Mouse (Mus musculus): ENCODE data around the gene Plpp7. TPM values are rescaled to one million over a fixed set of nuclear protein-coding genes. Genes with fewer than 3 reads are reported as not detected.

The Plpp7 gene
- polyA plus RNA-seq, 1 experiment = 4.6 TPM

DNA sequence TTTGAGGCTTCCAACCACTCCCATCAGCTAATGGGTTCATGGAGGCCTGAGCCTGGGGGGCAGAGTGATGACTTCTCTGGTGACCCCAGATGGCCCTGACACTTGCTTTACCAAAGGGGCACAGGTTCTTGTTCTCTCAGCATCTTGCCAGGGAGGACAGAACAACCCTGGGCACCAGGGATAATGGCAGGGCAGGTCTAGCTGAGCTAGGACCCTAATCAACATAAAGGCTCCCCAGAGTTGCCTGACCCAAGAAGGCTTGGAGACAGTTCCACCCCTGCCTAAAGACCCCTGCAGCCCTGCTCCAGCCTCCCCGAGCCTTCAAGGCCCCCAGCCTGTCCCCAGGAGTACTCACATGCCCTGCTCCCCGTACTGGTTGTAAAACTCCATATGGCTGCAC is 13.1 kb upstream of the Plpp7 start:
- peak overlapping the region; percentile 97 for H3K4me3 ChIP-seq (ENCODE audit: insufficient read depth, low read depth, low read length)
- H3K27ac ChIP-seq (replicated peaks; ENCODE audit: low read depth, low read length) = peak overlapping the region; percentile 54; the same call in 1 of the 2 replicates
- peaks cover 18% of the 10 kb centered on the region for H3K4me1 ChIP-seq (ENCODE audit: control insufficient read depth, insufficient read depth, insufficient read length, low read length)

DNA sequence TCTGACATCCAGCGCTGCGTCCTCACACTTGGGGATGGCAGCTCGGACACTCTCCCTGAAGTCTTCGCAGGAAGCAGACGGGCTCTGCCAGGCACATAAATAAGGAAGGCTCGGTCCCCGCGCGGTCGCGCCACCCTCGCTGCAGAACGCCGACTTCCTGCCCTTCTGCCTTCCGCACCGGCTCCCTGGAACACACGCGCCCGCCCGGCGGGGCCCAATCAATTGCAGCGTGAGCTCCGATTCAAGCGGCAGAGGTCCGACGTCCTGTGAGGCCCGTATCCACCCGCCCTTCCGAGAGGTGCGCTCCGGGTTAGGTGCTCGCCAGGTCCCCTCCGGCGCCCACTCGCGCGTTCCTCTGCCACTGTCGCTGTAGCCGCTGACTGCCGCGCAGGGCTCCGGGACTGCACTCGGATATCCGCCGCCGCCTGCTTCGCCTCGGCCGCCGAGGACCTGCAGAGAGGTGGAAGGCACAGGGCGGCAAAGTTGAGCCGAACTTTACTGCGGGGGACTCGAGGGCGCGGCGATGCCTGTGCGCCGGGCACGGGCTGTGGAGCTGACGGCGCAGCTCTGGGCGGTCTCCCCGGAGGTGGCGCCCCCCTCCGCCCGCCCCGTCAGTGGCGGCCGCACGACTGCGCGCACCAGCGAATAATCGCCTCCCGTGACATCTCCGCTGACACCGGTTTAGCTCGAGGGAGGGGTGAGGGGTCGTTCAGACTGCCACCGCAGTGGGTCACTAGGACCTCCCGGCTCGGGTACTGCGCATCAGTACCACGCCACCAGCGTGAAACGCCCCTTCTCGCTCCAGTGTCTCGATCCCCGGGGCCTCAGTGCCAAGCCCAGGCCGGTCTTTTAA is 11.9 kb upstream of the Plpp7 start:
- Histone ChIP-seq H3K27ac (replicated peaks; ENCODE audit: low read depth, low read length) (peak overlapping the region; percentile 47; the same call in 1 of the 2 replicates), H3K4me1 (ENCODE audit: control insufficient read depth, insufficient read depth, insufficient read length, low read length) (peaks cover 12% of the 10 kb centered on the region), H3K4me3 (ENCODE audit: insufficient read depth, low read depth, low read length) (peak overlapping the region; percentile 97)

DNA sequence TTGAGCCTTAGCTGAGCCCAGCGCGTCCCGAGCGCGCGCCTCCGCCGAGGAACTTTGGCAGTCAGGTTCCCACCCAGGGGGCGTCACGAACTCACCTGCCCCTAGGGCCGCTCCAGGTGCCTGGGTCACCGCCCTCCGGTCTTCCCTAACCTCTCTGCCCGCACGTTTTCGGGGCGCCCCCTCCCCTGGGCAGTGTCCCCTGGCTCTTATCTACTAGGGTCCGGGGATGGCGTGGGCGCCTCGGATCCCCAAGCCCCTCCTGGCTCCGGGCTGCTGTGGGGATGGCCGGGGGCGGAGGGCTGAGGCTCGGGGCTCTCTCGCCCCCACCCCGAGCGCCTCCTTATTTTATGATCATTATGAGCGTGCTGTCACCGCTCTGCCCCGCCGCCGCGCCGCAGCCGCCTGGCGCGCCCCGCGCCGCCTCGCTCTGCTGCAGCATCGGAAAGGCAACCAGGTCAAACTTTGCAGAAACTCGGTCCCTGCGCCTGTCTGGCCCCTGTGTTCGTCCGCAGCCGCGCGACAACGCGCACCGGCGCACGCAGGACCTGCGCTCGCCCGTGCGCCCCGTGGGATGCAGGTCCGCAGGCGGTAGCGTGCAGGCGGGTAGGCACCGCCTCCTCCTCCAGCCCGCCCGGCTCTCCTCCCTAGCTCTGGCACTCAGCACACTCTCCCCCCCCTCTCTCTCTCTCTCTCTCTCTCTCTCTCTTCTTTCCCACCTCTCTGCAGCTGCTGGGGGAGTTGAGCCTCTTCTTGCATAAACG is 11.0 kb upstream of the Plpp7 start, which contains the start of gene Fam78a:
Fam78a (minus strand) TSS at position 747 of the 761 bp plus-strand sequence.
- peak within 1 kb of the TSS; percentile 97 for H3K4me3 ChIP-seq (ENCODE audit: insufficient read depth, low read depth, low read length)
- H3K27ac ChIP-seq (replicated peaks; ENCODE audit: low read depth, low read length) = no peak within 1 kb of the TSS
- H3K4me1 ChIP-seq (ENCODE audit: control insufficient read depth, insufficient read depth, insufficient read length, low read length) = peaks cover 7% of the 10 kb centered on the region

DNA sequence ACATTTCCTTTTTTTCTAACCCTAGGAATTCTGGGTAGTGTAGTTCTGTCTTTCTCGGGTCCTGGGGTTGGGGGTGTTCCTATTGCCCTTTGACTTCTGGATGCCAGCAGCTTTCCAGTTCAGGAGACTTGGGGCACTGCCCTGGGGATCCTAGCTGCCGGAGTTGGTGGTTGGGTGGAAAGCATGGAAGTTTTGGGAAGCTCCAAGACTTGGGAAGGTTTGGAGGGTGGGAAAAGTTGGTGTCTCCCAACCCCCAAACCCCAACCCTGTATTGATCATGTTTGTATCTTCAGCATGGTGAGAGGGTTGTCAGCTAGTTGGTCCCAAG is 10.5 kb upstream of the Plpp7 start:
- H3K27ac ChIP-seq (replicated peaks; ENCODE audit: low read depth, low read length) = no peak overlapping the region
- H3K4me1 ChIP-seq (ENCODE audit: control insufficient read depth, insufficient read depth, insufficient read length, low read length) = peaks cover 5% of the 10 kb centered on the region; the same call in 1 of the 2 replicates
- H3K4me3 ChIP-seq (ENCODE audit: insufficient read depth, low read depth, low read length) = peak overlapping the region; percentile 97

DNA sequence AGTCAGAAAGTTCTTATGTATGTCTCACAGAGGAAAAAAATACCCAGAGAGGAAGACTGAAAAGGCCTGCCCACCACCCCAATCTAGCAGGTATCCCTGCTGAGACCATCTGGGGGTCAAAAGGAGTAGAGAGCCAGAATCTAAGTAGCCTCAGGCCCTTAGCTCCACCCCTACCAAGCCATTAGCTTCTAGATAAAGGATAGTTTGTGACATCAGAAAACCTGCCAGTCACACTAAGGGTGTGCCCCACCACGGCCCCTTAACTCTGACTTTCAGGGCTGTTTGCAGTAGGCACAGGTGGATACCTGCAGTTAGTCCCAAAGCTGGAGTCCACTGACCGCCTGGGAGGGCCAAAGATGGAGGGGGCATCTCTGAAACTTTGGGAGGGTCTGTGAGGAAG is 10.1 kb upstream of the Plpp7 start:
- Histone ChIP-seq H3K4me1 (ENCODE audit: control insufficient read depth, insufficient read depth, insufficient read length, low read length) (0 out of 2 replicates have a peak, but pooled peaks cover 2% of the 10 kb centered on the region), H3K4me3 (ENCODE audit: insufficient read depth, low read depth, low read length) (no peak overlapping the region; the same call in 1 of the 2 replicates), H3K27ac (replicated peaks; ENCODE audit: low read depth, low read length) (no peak overlapping the region)

DNA sequence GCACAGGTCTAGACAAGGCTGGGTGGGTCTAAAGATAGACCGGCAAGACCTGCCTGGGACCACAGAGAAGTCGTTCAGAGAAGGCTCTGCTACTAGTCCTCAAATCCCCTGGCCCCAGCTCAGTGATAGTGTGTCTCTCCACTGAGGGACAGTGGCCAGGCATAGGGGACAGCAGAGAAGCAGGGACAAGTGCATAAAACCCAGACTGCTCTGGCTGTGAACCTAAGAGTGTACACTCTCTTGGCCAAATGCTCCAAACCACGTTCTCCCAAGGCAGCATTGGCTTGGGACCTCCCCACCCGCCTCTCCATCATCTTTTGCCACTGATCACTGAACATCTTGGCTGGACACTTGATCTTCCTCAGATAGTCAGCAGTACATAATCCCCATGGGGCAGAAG is 7.7 kb upstream of the Plpp7 start:
- no peak overlapping the region for H3K27ac ChIP-seq (replicated peaks; ENCODE audit: low read depth, low read length)
- H3K4me1 ChIP-seq (ENCODE audit: control insufficient read depth, insufficient read depth, insufficient read length, low read length) = 0 out of 2 replicates have a peak, but pooled peaks cover 2% of the 10 kb centered on the region
- no peak overlapping the region for H3K4me3 ChIP-seq (ENCODE audit: insufficient read depth, low read depth, low read length)

DNA sequence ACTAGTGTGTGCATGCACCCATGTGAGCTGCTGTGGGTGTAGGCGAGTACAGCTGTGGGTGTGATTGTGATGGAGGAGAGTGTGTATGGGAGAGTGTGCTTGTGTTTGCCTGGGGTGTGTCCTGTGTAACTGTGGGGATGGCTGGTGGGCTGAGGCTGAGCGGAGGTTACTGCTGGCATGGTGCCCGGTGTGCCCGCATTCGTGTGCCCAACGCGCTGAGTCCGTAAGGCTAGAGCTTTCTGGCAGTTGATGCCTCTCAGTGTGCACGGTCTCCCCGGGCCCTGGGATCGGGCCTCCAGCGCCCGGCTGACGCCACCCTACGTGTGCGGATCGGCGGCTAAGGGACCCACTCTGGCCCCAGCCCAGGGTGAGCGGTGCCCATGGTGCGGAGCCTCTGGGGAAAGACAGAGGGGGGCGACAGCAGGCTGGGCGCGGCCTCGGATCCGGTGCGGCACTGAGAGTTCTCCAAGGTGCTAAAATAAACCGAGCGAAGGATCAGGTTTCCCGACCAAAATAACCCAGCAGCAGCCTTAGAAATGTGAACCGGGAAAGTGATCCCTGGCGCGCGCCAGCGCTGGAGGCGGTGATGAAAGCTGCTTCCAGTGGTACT is 6.9 kb upstream of the Plpp7 start:
- Histone ChIP-seq H3K4me3 (ENCODE audit: insufficient read depth, low read depth, low read length) (no peak overlapping the region), H3K4me1 (ENCODE audit: control insufficient read depth, insufficient read depth, insufficient read length, low read length) (0 out of 2 replicates have a peak, but pooled peaks cover 2% of the 10 kb centered on the region), H3K27ac (replicated peaks; ENCODE audit: low read depth, low read length) (no peak overlapping the region)

DNA sequence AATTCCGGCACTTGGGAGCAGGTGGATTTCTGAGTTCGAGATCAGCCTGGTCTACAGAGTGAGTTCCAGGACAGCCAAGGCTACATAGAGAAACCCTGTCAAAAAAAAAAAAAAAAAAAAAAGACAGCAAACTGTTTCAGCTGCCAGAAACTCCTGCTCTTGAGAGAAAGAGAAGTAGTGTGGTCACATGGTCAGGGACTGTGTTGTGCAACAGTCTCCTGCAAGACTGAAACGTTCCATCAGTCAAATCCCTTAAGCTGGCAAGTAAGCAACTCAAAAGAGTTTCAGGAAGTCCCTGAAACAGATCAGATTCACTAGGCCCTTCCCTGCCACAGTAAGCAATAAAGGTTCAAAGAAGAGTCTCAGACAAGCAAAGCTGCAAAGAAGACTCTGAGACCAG is 5.7 kb upstream of the Plpp7 start:
- no peak overlapping the region for H3K4me3 ChIP-seq (ENCODE audit: insufficient read depth, low read depth, low read length)
- no peak overlapping the region for H3K27ac ChIP-seq (replicated peaks; ENCODE audit: low read depth, low read length)
- 0 out of 2 replicates have a peak, but pooled peaks cover 2% of the 10 kb centered on the region for H3K4me1 ChIP-seq (ENCODE audit: control insufficient read depth, insufficient read depth, insufficient read length, low read length)

DNA sequence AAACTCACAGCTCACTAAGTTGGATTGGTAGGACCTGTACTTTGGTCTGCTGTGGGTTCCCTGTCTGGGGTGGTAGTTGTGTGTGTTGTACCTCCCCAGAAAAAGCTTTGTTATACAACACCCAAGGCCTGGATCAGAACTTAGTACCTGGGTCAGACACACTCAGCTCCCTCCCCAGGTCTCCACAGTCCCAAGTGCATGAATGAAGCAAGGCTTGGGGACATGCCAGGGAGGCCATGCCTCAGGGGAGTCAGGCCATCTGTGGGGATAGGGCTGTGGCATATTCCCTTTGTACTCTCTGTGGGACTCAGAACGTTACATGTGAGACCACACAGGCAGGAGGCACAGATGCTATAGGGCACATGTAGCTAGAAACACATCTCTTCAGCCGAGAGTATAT is 5.2 kb upstream of the Plpp7 start:
- Histone ChIP-seq H3K27ac (replicated peaks; ENCODE audit: low read depth, low read length) (no peak overlapping the region), H3K4me3 (ENCODE audit: insufficient read depth, low read depth, low read length) (no peak overlapping the region), H3K4me1 (ENCODE audit: control insufficient read depth, insufficient read depth, insufficient read length, low read length) (0 out of 2 replicates have a peak, but pooled peaks cover 2% of the 10 kb centered on the region)

DNA sequence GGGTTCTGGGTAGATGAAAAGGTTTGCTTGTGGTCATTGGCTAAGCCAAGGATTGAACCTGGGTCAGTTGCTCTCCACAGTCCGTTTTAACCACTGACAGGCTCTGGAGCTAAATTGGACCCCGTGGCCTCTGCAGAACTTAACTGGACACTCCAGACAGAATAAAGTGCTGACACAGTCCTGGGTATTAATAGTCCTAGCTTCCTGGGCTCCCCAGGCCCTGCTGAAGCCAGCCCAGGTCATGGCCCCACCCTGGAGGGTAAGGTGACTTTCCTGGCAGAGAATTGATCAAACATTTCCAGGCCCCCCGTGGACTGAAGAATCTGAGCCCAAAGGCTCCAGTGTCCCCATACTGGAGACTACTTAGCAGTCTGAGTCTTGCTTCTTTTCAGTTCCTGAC is 3.4 kb upstream of the Plpp7 start:
- Histone ChIP-seq H3K27ac (replicated peaks; ENCODE audit: low read depth, low read length) (no peak overlapping the region), H3K4me1 (ENCODE audit: control insufficient read depth, insufficient read depth, insufficient read length, low read length) (peaks cover 7% of the 10 kb centered on the region; the same call in 1 of the 2 replicates), H3K4me3 (ENCODE audit: insufficient read depth, low read depth, low read length) (no peak overlapping the region)

DNA sequence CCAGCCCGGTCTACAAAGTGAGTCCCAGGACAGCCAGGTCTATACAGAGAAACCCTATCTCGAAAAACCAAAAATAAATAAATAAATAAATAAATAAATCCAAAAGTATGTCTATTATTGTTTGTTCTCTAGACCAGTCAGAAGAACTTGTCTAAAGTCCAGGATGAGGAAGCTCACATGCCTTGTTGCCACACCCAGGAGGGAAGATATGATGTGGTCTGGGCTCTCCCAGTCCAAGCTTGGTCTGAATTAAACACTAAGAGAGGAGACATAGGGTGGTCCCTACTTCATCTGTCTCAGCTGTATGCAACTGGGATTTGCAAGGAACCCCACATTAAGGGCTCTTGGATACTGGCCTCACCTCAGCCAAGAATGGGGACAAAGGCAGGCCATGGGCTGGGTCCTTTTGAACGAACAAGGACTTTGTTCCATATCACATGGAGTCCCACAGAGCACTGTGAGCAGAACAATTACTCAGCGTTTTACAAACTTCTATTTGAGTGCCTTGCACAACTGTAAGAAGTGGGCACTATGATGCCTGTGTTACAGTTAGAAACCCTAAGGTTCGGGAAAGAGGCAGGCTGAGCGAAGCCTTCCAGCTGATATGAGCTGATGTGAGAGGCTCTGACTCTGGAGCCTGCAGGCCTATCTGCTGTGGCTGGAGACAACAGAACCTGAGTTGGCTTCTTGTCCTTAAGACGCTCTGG is 1.2 kb upstream of the Plpp7 start:
- Histone ChIP-seq H3K4me1 (ENCODE audit: control insufficient read depth, insufficient read depth, insufficient read length, low read length) (peaks cover 5% of the 10 kb centered on the region; the same call in 1 of the 2 replicates), H3K27ac (replicated peaks; ENCODE audit: low read depth, low read length) (no peak overlapping the region), H3K4me3 (ENCODE audit: insufficient read depth, low read depth, low read length) (no peak overlapping the region)

DNA sequence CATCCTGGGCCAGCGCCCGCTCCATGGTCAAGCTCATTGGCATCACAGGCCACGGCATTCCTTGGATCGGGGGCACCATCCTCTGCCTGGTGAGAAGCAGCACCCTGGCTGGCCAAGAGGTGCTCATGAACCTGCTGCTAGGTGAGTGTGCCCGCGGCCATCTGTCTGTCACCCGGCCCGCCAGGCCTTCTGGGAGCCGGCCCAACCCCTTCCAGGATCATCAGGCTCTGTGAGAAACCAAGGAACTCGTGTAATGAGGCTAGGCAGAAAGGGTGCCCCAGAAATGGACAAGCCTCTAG is 743 bp downstream of the Plpp7 start:
- peaks cover 5% of the 10 kb centered on the region; the same call in 1 of the 2 replicates for H3K4me1 ChIP-seq (ENCODE audit: control insufficient read depth, insufficient read depth, insufficient read length, low read length)
- H3K4me3 ChIP-seq (ENCODE audit: insufficient read depth, low read depth, low read length) = peak overlapping the region; percentile 60
- no peak overlapping the region for H3K27ac ChIP-seq (replicated peaks; ENCODE audit: low read depth, low read length)

DNA sequence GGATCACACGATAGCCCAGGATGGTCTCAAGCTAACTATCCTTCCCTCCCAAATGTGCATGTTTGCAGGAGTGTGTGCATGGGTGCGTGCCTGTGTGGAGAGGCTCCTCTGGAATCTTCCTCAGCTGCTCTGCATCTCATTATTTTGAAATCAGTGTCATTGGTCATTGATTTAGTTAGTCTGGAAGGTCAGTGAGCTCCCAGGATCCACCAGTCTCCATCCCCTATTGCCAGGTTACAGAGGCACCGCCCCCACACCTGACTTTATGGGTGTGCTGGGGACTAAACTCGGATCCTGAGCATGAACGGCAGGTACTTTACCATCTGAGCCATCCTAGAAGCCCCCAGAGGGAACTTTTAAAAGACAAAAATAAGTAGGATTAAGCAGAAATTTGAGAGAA is 7.6 kb downstream of the Plpp7 start:
- Histone ChIP-seq H3K27ac (replicated peaks; ENCODE audit: low read depth, low read length) (no peak overlapping the region), H3K4me1 (ENCODE audit: control insufficient read depth, insufficient read depth, insufficient read length, low read length) (no peaks in the 10 kb centered on the region)

DNA sequence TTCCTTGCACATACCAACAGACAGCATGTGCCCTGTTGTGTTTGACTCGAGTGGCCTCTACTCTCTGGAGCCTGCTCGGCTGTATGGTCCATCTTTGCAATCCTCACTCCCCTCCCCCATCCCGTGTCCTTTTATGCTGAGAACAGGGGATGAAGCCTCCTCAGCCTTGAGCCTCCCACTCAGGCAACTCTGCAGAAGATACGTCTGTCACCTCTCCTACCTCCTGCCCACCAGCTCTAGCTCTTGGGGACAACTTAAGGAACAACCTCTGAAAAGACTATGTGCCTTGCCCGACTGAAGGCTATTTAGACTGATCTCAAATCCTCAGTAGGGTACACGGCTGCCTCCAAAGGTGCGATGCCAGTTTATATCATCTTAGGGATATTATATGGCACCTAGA is 8.2 kb downstream of the Plpp7 start:
- no peak overlapping the region for H3K4me3 ChIP-seq (ENCODE audit: insufficient read depth, low read depth, low read length)
- no peak overlapping the region for H3K27ac ChIP-seq (replicated peaks; ENCODE audit: low read depth, low read length)
- H3K4me1 ChIP-seq (ENCODE audit: control insufficient read depth, insufficient read depth, insufficient read length, low read length) = no peaks in the 10 kb centered on the region

More for the DNA sequence above, 7.6 kb downstream of the Plpp7 start:
- H3K4me3 ChIP-seq (ENCODE audit: insufficient read depth, low read depth, low read length) = no peak overlapping the region

DNA sequence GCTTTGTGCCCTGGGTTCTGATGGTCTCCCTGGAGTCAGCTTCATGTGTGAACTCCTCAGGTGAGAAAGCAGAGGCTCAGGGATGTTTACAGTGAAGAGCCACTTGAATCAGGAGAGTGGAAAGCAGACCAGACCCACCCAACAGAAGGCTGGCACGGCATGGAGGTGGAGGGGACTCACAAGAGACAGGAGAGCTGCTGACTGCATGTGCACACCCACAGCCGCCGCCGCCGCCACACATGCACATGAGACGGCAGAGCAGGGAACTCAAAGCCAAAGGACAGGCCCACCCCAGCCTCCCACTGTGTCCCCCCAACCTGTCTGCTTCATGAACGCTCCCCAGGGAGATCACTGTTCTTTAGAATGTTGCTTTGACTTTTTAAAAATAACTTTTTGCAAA is 8.8 kb downstream of the Plpp7 start:
- Histone ChIP-seq H3K4me3 (ENCODE audit: insufficient read depth, low read depth, low read length) (no peak overlapping the region), H3K4me1 (ENCODE audit: control insufficient read depth, insufficient read depth, insufficient read length, low read length) (no peaks in the 10 kb centered on the region), H3K27ac (replicated peaks; ENCODE audit: low read depth, low read length) (no peak overlapping the region)
